Mouse (Mus musculus) CD4-positive naive resting alpha-beta T cell, adult 57 days (primary cell): ENCODE data around the gene Cct4. TPM values are rescaled to one million over a fixed set of nuclear protein-coding genes. Genes with fewer than 3 reads are reported as not detected.

ENCODE experiments used
- total RNA-seq: library from RNA; stranded (reverse); gene quantifications from one replicate; pipeline ENCODE4 v1.2.4, GENCODE M21; 2023

The Cct4 gene
- 235 TPM for total RNA-seq

GRCm38 (mm10) chr11:22990393-22991126 is at the start of gene Cct4:
TSS of gene Cct4 (plus strand) at chr11:22990519.

DNA sequence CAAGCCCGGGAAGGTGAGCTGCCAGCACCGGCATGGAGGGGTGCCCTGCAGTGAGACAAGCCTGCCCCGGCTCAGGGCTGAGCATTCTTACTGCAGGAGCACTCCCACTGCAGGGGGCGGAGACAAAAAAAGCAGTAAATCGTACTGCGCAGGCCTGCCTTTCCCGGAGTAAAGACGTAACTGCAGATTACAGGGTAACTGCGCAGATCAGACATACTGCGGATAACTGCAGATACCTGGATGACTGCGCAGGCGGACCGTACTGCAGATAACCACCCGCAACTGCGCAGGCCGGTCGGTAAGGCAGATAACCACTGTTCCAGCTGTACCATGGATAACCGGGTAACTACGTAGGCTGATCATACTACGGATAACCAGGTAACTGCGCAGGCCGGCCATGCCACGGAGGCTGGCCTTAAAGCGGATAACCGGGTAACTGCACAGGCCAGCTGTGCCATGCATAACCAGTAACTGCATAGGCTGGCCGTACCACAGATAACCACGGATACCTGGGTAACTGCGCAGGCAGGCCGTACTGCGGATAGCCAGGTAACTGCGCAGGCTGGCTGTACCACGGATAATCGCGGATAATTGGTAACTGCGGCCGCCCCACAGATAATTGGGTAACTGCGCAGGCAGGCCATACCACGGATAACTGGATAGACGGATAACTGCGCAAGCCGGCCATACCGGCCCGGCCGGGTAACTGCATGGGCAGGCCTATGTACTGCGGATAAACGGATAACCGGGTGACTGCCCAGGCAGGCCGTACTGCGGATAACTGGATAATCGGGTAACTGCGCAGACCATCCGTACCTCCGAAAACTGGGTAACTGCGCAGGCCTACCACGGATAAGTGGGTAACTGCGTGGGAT is 18.2 kb upstream of the Cct4 start, which contains the start of gene Zrsr1:
Zrsr1 (plus strand) TSS at position 171 of the 875 bp plus-strand sequence.

GRCm38 (mm10) chr11:22981984-22982757 is 8.1 kb upstream of the Cct4 start, which contains the start of the genes Gm28048 and Commd1:
TSS of gene Gm28048 (minus strand) at chr11:22982090.
TSS of gene Commd1 (minus strand) at chr11:22982382.

DNA sequence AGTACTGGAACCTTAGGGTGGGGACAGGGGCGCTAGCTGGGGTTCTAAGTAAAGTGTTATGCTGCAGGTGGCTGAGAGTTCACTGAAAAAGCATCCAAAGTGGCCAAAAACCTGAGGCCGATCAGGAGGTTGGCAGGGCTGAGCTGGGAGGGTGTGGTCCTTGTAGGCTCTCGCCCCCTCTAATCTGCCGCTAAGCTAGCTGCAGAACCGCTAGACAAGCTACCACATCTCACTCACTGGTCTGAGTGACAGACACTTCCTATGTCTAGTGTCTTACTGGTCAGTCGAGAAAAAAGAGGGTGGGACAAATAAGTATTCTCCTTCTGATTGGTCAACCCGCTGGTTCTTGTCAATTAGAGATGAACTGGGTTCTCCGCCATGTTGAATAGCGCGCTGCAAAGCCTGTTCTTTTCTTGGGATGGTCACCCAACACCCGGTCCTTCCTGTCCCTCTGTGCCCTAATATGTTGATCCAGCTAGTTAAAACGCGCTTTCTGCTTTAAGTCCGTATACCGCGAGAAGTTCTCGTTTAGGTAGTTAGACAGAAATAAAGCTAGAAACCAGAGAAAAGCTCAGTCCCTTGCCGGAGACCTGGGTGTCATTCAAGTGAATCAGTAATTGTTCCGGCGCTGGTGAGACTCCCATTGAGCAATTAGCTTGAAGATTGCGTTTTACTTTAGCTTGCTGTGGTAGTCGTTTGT is 17.3 kb downstream of the Cct4 start, which contains the start of gene Fam161a:
Fam161a (plus strand) TSS at position 51 of the 700 bp plus-strand sequence.

Other genes starting within 250 kb of the Cct4 start
- gene B3gnt2, start 129.6 kb upstream of the Cct4 start, total RNA-seq, result 52.4 TPM
- gene Zrsr1, start 18.5 kb upstream of the Cct4 start, total RNA-seq, result 77.7 TPM
- gene Gm28048, start 8.4 kb upstream of the Cct4 start, total RNA-seq, result 23.2 TPM
- 30.9 TPM for gene Commd1, start 8.1 kb upstream of the Cct4 start, total RNA-seq
- gene Fam161a, start 17.0 kb downstream of the Cct4 start, total RNA-seq, result 4.4 TPM